Mouse (Mus musculus) cerebellum, adult 2 months (tissue): ENCODE results near the gene Myo1a.

ENCODE experiments used
- CTCF ChIP-seq: fragments of 200-500 bp; IDR thresholded peaks from 2 replicates; pipeline ENCODE4 v1.5.1; 2011; ENCODE audit warnings: low read depth, mild to moderate bottlenecking, control low read depth, low read length, moderate library complexity, borderline replicate concordance; ENCODE audit not compliant: insufficient read depth
- POLR2A ChIP-seq: fragments of 200-500 bp; IDR thresholded peaks from 2 replicates; pipeline ENCODE4 v1.6.1; 2011; ENCODE audit warnings: low read length, control low read depth, borderline replicate concordance; ENCODE audit not compliant: insufficient read depth

DNA sequence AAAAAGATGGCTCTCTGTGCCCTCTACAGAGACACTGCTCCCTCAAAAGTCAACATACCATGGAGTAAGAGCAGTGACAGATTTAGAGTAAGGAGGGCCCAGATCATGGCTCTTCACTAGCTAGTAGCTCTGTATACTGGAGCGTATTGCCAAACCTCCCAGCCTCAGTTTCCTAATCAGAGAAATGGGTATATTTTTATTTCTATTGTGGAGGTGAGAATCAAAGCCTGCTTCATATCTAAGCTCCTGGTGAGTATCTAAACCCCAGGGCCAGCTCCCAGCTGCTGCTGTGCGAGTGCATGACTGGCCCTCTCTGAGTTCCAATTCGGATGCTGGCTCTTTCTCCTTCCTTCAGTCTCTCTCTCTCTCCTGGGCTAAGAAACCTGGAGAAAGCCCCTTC lies 19.2 kb downstream of the Myo1a start, which contains the start of gene Tac2:
- no peak for TF ChIP-seq CTCF
- no peak for TF ChIP-seq POLR2A
